Mouse (Mus musculus): ENCODE data around the gene Med16.
"Not testable (repeated sequence)": the region's sequence is repeated elsewhere in the genome, so short reads cannot be mapped to it uniquely, and the experiment has no call there.

Med16 gene

DNA sequence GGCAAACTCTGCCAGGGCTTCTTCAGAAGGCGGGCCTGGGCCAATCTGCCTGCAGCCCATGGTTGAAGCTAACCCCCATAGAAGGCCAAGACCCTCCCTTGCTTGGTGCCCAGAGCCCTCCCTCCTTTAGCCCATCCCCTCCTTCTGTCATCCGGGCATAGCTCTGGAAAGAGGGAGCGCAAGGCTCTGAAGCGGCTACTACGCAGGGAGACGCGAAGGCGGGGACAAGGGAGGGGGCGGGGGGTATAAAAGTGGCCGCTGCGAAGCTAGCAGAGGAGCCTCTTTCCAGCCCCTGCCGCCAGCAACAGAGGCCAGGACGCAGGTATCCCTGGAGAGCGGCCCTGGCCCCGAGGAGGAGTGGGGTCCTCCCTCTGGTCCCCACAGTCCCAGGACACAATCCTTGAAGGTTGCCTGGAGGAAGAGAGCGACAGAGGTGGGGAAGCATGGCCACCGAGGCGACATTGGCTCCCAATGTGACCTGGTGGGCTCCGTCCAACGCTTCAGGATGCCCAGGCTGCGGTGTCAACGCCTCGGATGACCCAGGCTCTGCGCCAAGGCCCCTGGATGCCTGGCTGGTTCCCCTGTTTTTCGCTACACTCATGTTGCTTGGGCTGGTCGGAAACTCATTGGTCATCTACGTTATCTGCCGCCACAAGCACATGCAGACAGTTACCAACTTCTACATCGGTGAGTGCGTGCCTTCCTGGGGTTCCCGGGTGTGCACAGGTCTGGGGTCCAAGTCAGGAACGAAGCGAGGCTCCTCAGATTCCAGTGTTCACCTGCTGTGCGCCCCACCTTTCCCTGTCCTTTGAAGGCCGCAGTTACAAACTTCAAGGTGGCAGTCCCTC, 9.7 kb upstream of the Med16 start:
- in situ Hi-C loops (cut with MboI, MseI): loop anchor here (10.0 kb wide), 1 partner anchor 1344 kb away; the partner anchor contains the start of gene Ilvbl

DNA sequence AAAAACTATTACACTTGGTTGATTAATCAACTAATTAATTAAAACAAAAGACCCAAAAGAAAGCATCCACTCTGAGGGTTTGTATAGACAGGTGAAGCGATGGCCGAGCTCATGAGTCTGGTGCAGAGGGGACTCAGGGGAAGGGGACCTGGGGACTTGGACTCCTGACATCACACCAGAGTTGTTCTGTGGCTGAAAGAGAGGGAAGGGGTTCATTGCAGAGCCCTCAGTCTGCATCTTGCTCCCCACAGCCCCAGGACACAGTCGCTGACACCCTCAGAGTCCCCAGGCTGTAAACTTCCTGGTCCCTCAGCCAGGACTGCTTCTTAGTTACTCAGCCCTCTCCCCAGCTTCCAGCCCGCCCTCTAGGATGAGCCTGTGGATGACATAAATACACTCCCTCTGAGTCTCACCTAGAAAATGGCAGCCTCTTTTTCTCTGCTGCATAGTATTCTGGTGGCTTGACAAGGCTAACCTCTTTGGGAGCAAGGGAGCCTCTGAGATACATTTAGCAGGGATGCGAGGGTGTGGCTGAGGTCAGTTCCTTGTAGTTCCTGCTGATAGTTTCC, 8.9 kb upstream of the Med16 start:
- in situ Hi-C loops (cut with MboI, MseI): loop anchor here (10.0 kb wide), 1 partner anchor 1343 kb away; the partner anchor contains the start of gene Ilvbl

DNA sequence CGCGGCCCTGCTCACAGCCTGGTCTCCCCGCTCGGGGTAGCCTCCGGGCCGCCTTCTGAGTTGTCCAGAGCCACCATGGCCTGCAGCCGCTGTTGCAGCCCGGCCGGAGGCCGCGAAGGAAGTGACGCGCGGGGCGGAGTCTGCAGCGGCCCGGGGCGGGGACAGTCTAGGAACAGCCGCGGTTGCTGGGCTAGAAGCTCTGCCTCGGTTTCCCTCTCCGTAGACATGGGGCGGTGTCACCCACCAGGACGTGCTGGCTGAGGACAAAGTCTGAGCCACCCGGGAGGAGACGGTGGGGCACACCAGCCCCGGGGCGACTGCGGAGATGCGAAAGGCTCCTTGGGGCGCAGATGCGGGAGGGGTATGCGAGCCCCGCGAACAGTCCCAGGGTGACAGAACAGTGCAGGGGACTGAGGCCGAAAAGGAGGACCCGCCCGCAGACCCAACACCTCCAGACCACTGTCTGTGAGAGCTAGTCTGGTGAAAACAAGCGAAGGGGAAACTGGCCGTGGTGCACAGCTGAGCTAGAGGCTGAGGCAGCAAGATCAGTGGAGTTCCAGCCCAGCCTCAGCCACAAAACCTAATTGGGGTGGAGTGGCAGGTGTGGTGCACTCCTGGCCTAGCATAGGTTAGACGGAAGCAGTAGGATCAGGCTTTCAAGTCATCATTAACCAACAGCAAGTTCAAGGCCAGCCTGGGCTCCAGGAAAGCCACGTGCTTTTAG, 8.2 kb upstream of the Med16 start, which contains the start of gene Kiss1r:
Gene Kiss1r, plus strand, starts transcription at position 164 of the 724 bp plus-strand sequence.
- in situ Hi-C loops (cut with MboI, MseI): loop anchor here (10.0 kb wide), 1 partner anchor 1342 kb away; the partner anchor contains the start of gene Ilvbl

DNA sequence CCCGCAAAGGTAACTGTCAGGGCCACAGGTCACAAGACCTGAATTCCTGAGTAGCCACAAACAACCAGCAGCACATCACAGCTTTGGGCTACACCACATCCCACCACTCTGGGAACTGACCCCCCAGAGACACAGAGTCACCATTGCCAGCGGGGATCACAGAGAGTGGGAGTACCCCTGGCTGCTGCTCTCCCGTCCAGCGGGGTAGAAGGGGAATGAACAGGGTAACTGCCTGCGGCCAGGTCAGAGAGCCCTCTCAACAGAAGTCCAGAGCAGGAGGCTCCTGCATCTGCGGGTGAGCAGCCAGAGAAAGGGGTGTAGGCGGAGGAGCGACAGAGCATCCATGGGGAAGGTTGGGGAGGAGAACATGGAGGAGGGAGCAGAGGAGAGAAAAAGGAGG, 7.4 kb upstream of the Med16 start:
- in situ Hi-C loops (cut with MboI, MseI): loop anchor here (10.0 kb wide), 1 partner anchor 1341 kb away; the partner anchor contains the start of gene Ilvbl

DNA sequence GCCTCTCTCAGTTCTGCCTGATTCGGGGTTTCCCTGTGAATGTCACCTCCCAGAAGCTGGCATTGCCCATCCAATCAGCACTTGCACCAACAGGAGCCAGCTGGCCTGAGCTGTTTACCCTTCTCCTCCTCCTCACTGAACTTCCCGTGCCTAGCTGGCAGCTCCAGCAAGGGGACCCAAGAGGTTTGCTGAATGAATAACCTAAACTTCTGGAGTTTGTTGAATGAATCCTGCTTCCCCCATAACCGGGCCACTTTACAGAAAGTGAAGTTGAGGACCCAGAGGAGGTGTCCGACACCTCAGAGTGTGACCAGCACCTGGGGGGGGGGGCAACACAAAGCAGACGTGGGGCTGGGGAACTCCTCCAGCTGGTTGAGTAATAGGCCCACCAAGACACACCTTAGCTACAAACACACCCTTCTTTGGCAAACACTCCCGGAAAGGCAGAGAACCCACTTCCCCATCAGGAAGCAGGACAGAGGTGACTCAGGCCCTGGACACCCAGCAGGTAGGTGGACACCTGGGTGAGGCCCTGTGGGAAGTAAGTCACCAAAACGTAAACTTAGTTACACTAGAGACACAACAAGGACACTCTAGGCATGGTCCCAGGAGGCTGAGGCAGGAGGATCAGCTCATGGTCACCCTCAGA, 6.3 kb upstream of the Med16 start:
- in situ Hi-C loops (cut with MboI, MseI): loop anchor here (10.0 kb wide), 1 partner anchor 1340 kb away; the partner anchor contains the start of gene Ilvbl

DNA sequence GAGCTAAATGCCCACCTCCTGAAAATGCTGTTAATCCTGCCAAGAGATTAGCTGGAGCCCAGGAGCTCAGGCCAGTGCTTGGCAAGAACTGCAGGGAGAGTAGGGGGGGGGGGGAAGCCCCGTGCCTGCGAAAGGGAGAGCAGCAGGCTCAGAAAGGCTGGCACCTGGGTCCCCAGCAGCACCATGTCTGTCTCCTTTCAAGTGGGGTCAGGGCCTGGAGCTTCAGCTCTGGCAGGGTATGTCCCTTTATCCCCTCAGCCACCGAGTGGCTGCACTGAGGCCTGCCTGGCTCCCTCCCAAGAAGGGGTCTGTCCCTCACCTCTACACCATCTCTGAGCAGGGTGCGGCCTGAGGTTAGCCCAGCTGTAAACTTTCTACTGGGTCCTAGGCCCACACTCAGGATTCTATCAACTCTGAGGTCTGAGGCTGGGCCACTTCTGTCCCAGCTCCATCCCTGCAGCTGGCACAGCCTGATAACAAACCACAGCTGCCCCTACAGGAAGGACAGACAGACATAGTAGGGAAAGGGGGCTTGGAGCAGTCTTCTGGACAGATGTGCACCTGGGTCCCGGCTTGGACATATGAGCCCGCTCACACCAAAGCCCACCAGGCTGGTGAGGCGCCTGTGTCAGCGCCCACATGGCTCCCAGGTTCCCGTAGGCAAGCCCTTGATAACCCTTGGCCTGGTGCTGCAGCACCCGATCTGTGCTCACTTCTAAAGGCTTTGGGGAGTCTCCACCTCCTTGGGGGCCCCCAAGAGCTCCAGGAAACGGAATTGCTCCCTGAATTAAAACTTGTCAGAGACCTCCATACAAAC, 5.6 kb upstream of the Med16 start:
- in situ Hi-C loops (cut with MboI, MseI): loop anchor here (10.0 kb wide), 1 partner anchor 1340 kb away; the partner anchor contains the start of gene Ilvbl

DNA sequence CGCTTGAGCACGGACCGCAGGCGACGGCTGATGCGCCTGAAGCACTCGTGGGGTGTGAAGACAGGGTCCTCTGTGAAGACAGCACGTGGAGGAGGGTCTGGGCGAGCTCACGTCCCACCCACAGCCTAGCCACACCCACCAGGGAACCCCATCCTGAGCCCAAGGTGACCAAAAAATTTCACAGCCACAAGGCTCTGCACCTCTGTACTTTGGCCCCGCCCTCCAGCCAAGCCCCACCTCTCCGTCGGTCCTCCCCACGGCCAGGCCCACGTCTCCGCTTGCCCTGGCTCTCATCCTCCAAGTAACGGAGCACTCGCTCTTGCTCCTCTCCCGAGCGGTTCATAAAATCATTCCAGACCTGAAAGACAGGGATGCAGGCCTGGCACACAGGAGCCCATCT, 3.7 kb upstream of the Med16 start:
- in situ Hi-C loops (cut with MboI, MseI): loop anchor here (10.0 kb wide), 1 partner anchor 1338 kb away; the partner anchor contains the start of gene Ilvbl

DNA sequence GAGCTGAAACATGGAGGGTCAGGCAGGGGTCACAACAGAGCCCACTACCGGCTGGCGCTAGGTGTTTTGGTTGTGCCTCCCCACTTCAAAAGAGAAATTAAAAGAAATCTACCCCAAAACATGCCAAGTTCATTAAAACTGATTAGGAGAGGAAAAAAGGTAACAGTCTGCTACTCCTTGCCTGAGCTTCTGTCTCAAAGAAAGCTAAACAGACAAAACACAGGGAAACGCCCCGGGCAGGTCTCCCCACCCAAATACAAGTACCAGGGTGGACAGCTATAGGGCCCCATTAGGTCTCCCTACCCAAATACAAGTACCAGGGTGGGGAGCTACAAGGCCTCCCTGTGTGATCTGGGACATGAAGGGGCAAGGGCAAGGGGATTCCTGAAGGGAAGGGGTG, 1.8 kb upstream of the Med16 start, which contains the start of gene Gm26602:
Gene Gm26602, plus strand, starts transcription at position 301 of the 400 bp plus-strand sequence.
- in situ Hi-C loops (cut with MboI, MseI): loop anchor here (10.0 kb wide), 1 partner anchor 1336 kb away; the partner anchor contains the start of gene Ilvbl

DNA sequence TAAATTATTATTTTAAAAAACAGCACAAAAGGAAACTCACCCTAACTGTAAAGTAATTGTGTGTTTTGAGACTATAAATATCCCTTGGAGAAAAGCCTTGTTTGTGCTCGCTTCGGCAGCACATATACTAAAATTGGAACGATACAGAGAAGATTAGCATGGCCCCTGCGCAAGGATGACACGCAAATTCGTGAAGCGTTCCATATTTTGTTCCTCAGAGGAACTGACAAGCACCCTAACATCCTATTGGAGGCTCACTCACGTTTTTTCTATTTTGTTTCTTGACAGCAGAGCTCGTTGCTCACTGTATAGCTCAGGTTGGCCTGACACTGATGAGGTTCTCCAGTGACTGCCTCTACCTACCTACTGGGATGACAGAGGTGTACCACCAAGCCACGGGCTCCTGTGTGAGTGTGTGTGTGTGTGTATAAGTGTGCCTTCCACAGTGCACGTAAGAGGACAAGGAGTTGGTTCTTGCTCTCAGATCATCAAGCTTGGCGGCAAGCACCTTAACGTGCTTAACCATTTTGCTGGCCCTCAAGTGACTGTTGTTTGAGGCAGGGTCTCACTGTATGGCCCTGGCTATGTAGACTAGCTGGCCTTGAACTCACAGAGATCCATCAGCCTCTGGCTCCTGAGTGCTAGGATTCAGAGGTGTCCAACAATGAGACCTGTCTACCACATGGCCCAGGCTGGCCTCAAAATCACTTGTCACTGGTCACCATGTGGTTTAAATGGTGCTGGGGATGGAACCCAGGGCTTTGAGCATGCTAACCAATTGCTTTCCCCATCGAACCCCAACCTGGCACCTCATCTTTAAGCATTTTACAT, 584 bp upstream of the Med16 start:
- in situ Hi-C loops (cut with MboI, MseI): no loop called here

DNA sequence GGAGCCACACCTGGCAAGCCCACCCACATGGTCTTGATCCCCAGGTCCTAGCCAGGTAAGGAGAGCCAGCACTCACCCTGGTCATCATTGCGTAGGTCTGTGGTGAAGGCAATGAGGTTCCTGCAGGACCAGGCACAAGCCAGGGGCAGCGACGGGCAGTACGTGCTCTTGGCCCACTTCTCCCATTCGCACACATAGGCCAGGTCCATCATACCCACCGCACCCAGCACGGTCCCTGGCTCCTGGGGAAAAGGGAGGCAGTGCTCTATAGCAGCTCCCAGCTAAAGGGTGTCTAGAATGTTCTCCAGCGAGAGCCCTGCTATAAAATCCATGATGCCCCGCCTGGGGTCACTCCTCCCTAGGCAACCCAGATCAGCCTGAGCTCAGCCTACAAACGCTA, 1.3 kb downstream of the Med16 start:
- in situ Hi-C loops (cut with MboI, MseI): no loop called here

DNA sequence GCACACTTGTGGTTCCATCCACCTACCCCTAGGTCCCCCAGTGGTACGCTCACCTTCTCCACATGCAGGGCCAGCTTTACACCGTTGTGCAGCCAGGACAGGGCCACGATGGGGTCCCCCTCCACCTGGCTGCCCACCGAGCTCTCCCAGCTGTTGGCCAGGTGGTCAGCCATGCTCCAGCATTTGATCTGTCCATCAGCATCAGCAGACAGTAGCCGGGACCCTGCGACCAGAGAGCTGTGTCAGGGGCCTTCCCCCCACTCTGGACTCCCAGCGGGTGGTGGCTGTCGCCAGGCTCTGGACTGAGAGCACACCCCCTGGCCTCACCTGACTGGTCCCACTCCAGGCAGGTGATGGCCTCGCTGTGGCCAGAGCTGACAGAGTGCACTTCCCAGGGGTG, 2.0 kb downstream of the Med16 start:
- in situ Hi-C loops (cut with MboI, MseI): no loop called here

DNA sequence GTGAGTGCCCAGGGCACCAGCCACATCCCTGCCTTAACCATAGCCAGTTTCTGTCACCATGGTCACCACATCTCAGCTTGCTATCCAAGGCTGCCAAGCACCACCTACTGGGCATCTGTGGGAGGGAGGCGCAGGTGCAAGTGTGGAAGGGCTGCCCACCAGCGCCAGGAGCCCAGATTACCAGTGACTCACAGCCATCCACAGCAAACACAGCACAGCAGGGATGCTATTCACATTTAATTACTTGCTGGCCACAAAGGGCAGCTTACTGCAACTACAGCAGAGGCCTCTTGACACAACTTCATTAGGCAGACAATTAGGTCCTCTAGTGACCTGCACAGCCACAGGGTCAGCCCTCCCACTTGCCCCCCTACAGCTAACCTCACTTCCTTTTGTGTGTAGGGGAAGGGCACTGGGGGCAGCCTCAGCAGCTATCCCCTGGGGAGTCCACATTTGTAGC, 7.7 kb downstream of the Med16 start:
- in situ Hi-C loops (cut with MboI, MseI): no loop called here

DNA sequence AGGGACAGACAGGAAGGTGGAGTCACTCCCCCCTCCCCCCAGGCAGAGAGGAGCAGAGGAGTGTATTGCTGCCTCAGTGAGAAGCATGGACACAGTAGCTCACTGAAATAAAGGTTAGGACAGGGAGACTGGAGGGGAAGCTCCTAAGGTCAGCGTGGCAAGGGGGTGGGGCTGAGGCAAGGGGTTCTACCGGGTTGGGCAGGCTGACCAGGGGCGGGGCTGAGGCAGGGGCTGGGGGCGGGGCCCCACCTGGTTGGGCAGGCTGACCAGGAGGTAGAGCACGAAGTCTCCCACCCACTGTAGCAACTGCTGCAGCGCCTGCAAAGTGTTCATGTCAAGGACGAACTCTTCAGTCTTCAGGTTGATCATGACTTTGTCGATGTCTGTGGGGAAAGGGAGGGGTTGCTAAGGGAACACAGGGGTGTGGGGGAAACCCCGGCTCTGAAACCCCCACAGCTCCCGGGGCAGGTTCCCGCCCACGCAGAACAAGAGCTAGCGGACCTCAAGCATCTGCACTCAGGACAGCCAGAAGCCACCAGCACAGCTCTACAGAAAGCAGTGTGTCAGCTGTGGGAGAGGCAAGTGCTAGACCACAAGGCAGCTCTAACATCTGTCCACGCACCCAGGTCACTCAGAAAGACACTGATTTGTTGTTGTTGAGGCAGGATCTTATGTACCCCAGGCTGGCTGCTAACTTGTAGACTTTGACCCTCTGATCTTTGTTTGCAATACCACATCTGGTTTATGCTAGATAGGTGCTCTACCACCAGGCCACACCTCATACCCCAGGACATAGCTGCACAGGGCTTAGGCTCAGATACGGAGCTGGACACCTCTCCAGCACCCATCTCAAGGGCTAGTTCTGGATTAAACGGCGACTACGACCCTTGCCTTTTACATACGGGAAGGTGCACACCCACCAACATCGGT, 11.1 kb downstream of the Med16 start:
- in situ Hi-C loops (cut with MboI, MseI): no loop called here

DNA sequence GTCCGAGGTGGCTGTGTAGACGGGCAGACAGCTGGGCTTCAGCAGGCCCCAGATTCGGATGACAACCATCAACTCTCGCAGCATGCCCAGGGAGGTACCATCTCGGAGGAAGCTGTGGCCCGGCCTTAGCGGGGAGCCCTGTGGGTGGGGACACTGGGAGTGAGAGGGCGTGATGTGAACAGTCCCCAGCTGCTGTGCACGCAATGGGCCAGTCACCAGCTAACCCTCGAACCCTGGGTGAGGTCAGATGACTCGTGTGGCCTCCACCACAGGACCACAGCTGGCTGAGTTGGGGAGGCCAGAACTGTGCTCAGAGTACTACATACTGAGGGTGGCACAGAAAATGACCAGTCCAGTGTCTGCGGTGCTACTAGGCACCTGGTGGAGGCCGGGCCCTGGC, 11.9 kb downstream of the Med16 start:
- in situ Hi-C loops (cut with MboI, MseI): no loop called here

DNA sequence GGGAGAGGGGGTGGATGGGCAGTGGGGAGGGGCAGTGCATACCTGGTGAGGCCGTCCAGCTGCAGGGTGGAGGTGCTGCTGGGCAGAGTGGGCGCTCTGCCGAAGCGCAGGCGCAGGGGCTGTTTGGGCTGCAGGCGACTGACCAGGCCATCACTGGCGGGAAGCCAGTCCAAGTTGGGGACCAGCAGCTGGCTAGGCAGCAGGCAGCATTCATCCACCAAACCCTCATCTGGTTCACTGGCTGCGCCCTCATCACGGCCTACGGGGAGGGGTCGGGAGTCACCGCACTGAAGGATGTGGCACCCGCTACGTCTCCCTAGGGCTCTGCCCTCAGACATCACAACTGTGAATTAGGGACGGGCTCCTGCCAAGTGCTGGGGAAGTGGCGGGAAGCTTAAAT, 12.4 kb downstream of the Med16 start:
- in situ Hi-C loops (cut with MboI, MseI): no loop called here

DNA sequence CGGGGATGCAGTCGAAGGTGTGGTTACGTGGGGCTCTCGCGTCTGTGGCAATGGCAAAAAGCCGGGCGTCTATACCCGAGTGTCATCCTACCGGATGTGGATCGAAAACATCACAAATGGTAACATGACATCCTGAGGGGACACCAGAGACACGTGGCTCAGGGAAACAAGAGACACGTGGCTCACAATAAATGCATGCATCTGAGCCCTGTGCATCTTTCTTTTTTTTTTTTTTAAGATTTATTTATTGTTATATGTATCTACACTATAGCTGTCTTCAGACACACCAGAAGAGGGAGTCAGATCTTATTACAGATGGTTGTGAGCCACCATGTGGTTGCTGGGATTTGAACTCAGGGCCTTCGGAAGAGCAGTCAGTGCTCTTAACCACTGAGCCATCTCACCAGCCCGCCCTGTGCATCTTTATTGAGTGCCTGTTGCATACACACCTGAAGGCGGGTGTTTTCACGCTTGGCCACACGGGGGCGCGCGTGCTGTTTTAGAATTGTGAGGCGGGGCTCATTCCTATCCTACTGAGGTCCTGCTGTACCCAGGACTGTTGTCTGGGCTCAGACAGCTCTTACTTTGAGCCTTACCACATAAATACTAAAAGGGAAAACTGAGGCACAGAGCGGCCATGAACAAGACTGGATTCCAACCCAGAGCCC, 16.1 kb downstream of the Med16 start:
- in situ Hi-C loops (cut with MboI, MseI): not testable (repeated sequence)

DNA sequence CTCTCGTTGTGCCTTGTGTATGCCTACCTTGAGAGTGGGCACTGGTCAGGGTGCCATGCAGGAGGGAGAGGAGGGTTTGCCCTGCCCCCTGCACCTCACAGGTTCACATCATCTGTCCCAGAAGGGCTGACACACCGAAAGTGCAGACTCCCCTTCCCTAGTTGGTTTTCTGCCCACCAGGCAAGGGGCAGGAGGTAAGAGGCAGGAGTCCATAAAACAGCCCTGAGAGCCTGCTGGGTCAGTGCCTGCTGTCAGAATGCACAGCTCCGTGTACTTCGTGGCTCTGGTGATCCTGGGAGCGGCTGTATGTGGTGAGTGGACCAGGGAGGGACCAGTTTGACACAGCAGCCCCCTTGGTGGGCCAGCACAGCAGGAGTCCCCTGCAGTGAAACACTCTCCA, 18.1 kb downstream of the Med16 start, which contains the start of gene Cfd:
Gene Cfd, plus strand, starts transcription at position 184 of the 400 bp plus-strand sequence.
- in situ Hi-C loops (cut with MboI, MseI): no loop called here

DNA sequence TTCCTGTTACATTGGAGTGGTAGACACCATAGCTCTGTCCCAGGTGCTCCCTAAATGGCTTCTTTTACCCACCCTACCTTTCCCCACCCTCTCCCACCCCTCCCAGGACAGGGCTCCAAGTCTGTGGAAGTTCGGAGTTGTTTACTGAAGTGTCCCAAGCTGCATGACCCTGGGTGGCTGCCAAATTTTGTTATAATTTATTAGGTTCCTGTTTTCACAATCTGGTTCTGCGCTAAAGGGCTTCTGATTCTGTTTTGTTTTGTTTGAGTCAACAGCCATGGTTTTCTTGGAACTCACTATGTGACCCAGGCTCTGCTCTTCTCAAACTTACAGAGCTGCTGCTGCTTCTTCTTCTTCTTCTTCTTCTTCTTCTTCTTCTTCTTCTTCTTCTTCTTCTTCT, 19.3 kb downstream of the Med16 start:
- in situ Hi-C loops (cut with MboI, MseI): loop anchor here (5.0 kb wide), 1 partner anchor 63 kb away; no protein-coding TSS in a partner anchor
